Mouse (Mus musculus): ENCODE measurements around the gene Prss48. TPM values are rescaled to one million over a fixed set of nuclear protein-coding genes. Genes with fewer than 3 reads are reported as not detected.

Prss48 gene
- polyA plus RNA-seq, 1 experiment from 2014 or later: not detected

- no peak overlapping the region for H3K27ac ChIP-seq (replicated peaks in 1 of 2; ENCODE audit: control insufficient read depth in 1 of 2, insufficient read depth in 1 of 2, low read depth in 2 of 2, low read length in 2 of 2)
- ATAC-seq (ENCODE audit: insufficient number of reproducible peaks, insufficient read depth, low FRiP score, low read depth): no peak
- H3K9ac ChIP-seq (ENCODE audit: low read length): no peak overlapping the region
- peaks cover 6% of the 10 kb centered on the region in 2 experiments; a peak in 3 of 4 replicates for H3K4me1 ChIP-seq (ENCODE audit: control insufficient read depth in 2 of 2, insufficient read depth in 2 of 2, low read length in 2 of 2)
- WGBS: 71% methylated on average over 1 of the region's 1 CpGs
- no peaks in the 10 kb centered on the region for H3K36me3 ChIP-seq (ENCODE audit: control insufficient read depth, insufficient read depth, low read length)
- H3K27me3 ChIP-seq (ENCODE audit: control insufficient read depth, insufficient read depth, low read length): no peaks in the 10 kb centered on the region
- peaks cover 11% of the 10 kb centered on the region; the same call in 1 of the 2 replicates for H3K9me3 ChIP-seq (ENCODE audit: control insufficient read depth, low read length)
- H3K4me2 ChIP-seq (ENCODE audit: low read length): no peak overlapping the region
- H3K4me3 ChIP-seq (ENCODE audit: control insufficient read depth in 1 of 2, insufficient read depth in 1 of 2, low read depth in 1 of 2, low read length in 2 of 2): no peak overlapping the region
Measured at GRCm38 (mm10) chr3:85959669-85960068, 42.6 kb downstream of the Prss48 start.

GRCm38 (mm10) chr3:85955704-85956103 is 46.6 kb downstream of the Prss48 start:
- Histone ChIP-seq H3K27me3 (ENCODE audit: control insufficient read depth, insufficient read depth, low read length) (no peaks in the 10 kb centered on the region), H3K4me1 (ENCODE audit: control insufficient read depth in 2 of 2, insufficient read depth in 2 of 2, low read length in 2 of 2) (peaks cover 0 to 2% of the 10 kb centered on the region in 2 experiments; a peak in 2 of 4 replicates), H3K4me2 (ENCODE audit: low read length) (no peak overlapping the region), H3K4me3 (ENCODE audit: control insufficient read depth in 1 of 2, insufficient read depth in 1 of 2, low read depth in 1 of 2, low read length in 2 of 2) (no peak overlapping the region), H3K27ac (replicated peaks in 1 of 2; ENCODE audit: control insufficient read depth in 1 of 2, insufficient read depth in 1 of 2, low read depth in 2 of 2, low read length in 2 of 2) (no peak overlapping the region), H3K9me3 (ENCODE audit: control insufficient read depth, low read length) (no peaks in the 10 kb centered on the region), H3K9ac (ENCODE audit: low read length) (no peak overlapping the region), H3K36me3 (ENCODE audit: control insufficient read depth, insufficient read depth, low read length) (no peaks in the 10 kb centered on the region)
- 86% methylated on average over 5 of the region's 5 CpGs for WGBS
- ATAC-seq (ENCODE audit: insufficient number of reproducible peaks, insufficient read depth, low FRiP score, low read depth): no peak

- Histone ChIP-seq H3K9ac (ENCODE audit: low read length) (no peak overlapping the region), H3K4me2 (ENCODE audit: low read length) (no peak overlapping the region), H3K36me3 (ENCODE audit: control insufficient read depth, insufficient read depth, low read length) (no peaks in the 10 kb centered on the region), H3K4me3 (ENCODE audit: control insufficient read depth in 1 of 2, insufficient read depth in 1 of 2, low read depth in 1 of 2, low read length in 2 of 2) (no peak overlapping the region), H3K9me3 (ENCODE audit: control insufficient read depth, low read length) (no peaks in the 10 kb centered on the region), H3K27ac (replicated peaks in 1 of 2; ENCODE audit: control insufficient read depth in 1 of 2, insufficient read depth in 1 of 2, low read depth in 2 of 2, low read length in 2 of 2) (no peak overlapping the region), H3K4me1 (ENCODE audit: control insufficient read depth in 2 of 2, insufficient read depth in 2 of 2, low read length in 2 of 2) (peaks cover 0 to 1% of the 10 kb centered on the region in 2 experiments; a peak in 2 of 4 replicates), H3K27me3 (ENCODE audit: control insufficient read depth, insufficient read depth, low read length) (no peaks in the 10 kb centered on the region)
- 93% methylated on average over 9 of the region's 9 CpGs for WGBS
- no peak for ATAC-seq (ENCODE audit: insufficient number of reproducible peaks, insufficient read depth, low FRiP score, low read depth)
Measured at GRCm38 (mm10) chr3:85955269-85955668, 47.0 kb downstream of the Prss48 start.

DNA sequence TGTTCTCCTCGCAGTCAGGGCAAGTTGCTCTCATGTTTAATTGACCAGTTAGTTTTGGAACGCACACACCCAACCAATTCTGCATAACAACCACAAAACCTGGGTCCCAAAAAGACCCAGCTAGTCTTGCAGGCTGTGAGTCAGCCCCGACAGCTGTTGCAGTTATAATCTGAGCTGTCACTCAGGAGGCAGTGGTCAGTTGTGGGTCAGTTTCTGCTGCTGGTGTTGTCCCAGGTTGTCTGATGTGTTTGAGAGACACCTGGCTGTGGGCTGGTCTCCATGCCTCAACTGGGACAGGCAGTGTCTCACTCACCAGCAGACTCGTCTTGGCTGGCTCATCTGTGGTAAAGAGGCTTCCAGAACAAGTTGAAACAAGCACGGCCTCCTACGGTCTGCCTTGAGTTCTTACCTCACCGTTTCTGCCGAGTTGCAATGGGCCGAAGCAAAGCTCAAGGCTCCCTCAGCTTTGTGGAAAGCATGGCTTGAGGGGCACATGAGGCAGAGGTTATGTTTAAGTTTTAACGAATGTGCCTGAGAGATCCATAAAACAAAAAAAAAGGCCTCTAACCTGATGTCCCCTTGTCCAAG is 49.5 kb downstream of the Prss48 start:
- H3K27me3 ChIP-seq (ENCODE audit: control insufficient read depth, insufficient read depth, low read length): no peaks in the 10 kb centered on the region
- no peak overlapping the region for H3K4me3 ChIP-seq (ENCODE audit: control insufficient read depth in 1 of 2, insufficient read depth in 1 of 2, low read depth in 1 of 2, low read length in 2 of 2)
- H3K9ac ChIP-seq (ENCODE audit: low read length): no peak overlapping the region
- no peaks in the 10 kb centered on the region for H3K9me3 ChIP-seq (ENCODE audit: control insufficient read depth, low read length)
- no peak overlapping the region for H3K4me2 ChIP-seq (ENCODE audit: low read length)
- H3K4me1 ChIP-seq (ENCODE audit: control insufficient read depth in 2 of 2, insufficient read depth in 2 of 2, low read length in 2 of 2): no peaks in the 10 kb centered on the region; a peak in 1 of 4 replicates
- no peak overlapping the region for H3K27ac ChIP-seq (replicated peaks in 1 of 2; ENCODE audit: control insufficient read depth in 1 of 2, insufficient read depth in 1 of 2, low read depth in 2 of 2, low read length in 2 of 2)
- no peaks in the 10 kb centered on the region for H3K36me3 ChIP-seq (ENCODE audit: control insufficient read depth, insufficient read depth, low read length)
- no peak for ATAC-seq (ENCODE audit: insufficient number of reproducible peaks, insufficient read depth, low FRiP score, low read depth)
- WGBS: 86% methylated on average over 10 of the region's 10 CpGs

GRCm38 (mm10) chr3:85950914-85951313 is 51.4 kb downstream of the Prss48 start:
- Histone ChIP-seq H3K4me2 (ENCODE audit: low read length) (no peak overlapping the region), H3K36me3 (ENCODE audit: control insufficient read depth, insufficient read depth, low read length) (no peaks in the 10 kb centered on the region), H3K9me3 (ENCODE audit: control insufficient read depth, low read length) (no peaks in the 10 kb centered on the region), H3K9ac (ENCODE audit: low read length) (no peak overlapping the region), H3K4me3 (ENCODE audit: control insufficient read depth in 1 of 2, insufficient read depth in 1 of 2, low read depth in 1 of 2, low read length in 2 of 2) (no peak overlapping the region), H3K27me3 (ENCODE audit: control insufficient read depth, insufficient read depth, low read length) (no peaks in the 10 kb centered on the region), H3K27ac (replicated peaks in 1 of 2; ENCODE audit: control insufficient read depth in 1 of 2, insufficient read depth in 1 of 2, low read depth in 2 of 2, low read length in 2 of 2) (no peak overlapping the region), H3K4me1 (ENCODE audit: control insufficient read depth in 2 of 2, insufficient read depth in 2 of 2, low read length in 2 of 2) (no peaks in the 10 kb centered on the region; a peak in 1 of 4 replicates)
- no peak for ATAC-seq (ENCODE audit: insufficient number of reproducible peaks, insufficient read depth, low FRiP score, low read depth)
- 75% methylated on average over 4 of the region's 4 CpGs for WGBS

Other genes with a start within 250 kb of the Prss48 start
- gene Fam160a1, start 185.2 kb downstream of the Prss48 start, polyA plus RNA-seq (2014; fragmentation: Nextera tagmentation; extraction: Ambion mirVana): 7.4 TPM in 2 replicates
- gene Glt28d2, start 115.0 kb downstream of the Prss48 start, polyA plus RNA-seq (2014; fragmentation: Nextera tagmentation; extraction: Ambion mirVana): 2.2 and 2.4 TPM in 2 replicates
- 12.3 and 19.4 TPM in 2 replicates for gene Gm37240, start 115.0 kb downstream of the Prss48 start, polyA plus RNA-seq (2014; fragmentation: Nextera tagmentation; extraction: Ambion mirVana)
- 15.2 and 17.6 TPM in 2 replicates for gene Sh3d19, start 31.4 kb downstream of the Prss48 start, polyA plus RNA-seq (2014; fragmentation: Nextera tagmentation; extraction: Ambion mirVana)
- 819 and 883 TPM in 2 replicates for gene Rps3a1, start 140.2 kb upstream of the Prss48 start, polyA plus RNA-seq (2014; fragmentation: Nextera tagmentation; extraction: Ambion mirVana)
- gene Lrba, start 222.2 kb upstream of the Prss48 start, polyA plus RNA-seq (2014; fragmentation: Nextera tagmentation; extraction: Ambion mirVana): 3.8 and 4.2 TPM in 2 replicates